Mouse (Mus musculus): ENCODE data around the gene C1qtnf5. TPM values are rescaled to one million over a fixed set of nuclear protein-coding genes. Genes with fewer than 3 reads are reported as not detected.
"Not testable (repeated sequence)": the region's sequence is repeated elsewhere in the genome, so short reads cannot be mapped to it uniquely, and the experiment has no call there.

Gene C1qtnf5
- polyA plus RNA-seq, 1 experiment: 0.08 TPM

- peaks cover 62% of the 10 kb centered on the region for H3K4me1 ChIP-seq (ENCODE audit: control insufficient read depth)
These were observed 2.5 kb downstream of the C1qtnf5 start for GRCm38 (mm10) chr9:44109360-44110095.

GRCm38 (mm10) chr9:44111909-44112308 is 4.9 kb downstream of the C1qtnf5 start:
- H3K27me3 ChIP-seq (ENCODE audit: control insufficient read depth); H3K9me3 ChIP-seq (ENCODE audit: control insufficient read depth, low read length); H3K4me3 ChIP-seq (replicated peaks): not testable (repeated sequence)
- H3K4me1 ChIP-seq (ENCODE audit: control insufficient read depth): peaks cover 58% of the 10 kb centered on the region
- H3K36me3 ChIP-seq (ENCODE audit: control insufficient read depth): peaks cover 47% of the 10 kb centered on the region

More at GRCm38 (mm10) chr9:44109360-44110095, 2.5 kb downstream of the C1qtnf5 start:
- Histone ChIP-seq H3K9me3 (ENCODE audit: control insufficient read depth, low read length) (no peaks in the 10 kb centered on the region), H3K4me3 (replicated peaks) (peak overlapping the region; percentile 38), H3K27me3 (ENCODE audit: control insufficient read depth) (no peaks in the 10 kb centered on the region), H3K36me3 (ENCODE audit: control insufficient read depth) (peaks cover 70% of the 10 kb centered on the region)
- TF ChIP-seq GATA1 (IDR thresholded peaks at IDR 0.05; ENCODE audit: low read length) (0 out of 2 replicates have a peak, but pooled peaks have one; percentile 12), TAL1 (IDR thresholded peaks at IDR 0.05; ENCODE audit: low read length) (no peak)

GRCm38 (mm10) chr9:44113105-44113789 is 6.2 kb downstream of the C1qtnf5 start, which contains the start of the genes Gm49380 and Rnf26:
Gm49380 (minus strand) TSS chr9:44113500.
Rnf26 (minus strand) TSS chr9:44113517.
- TF ChIP-seq GATA1 (IDR thresholded peaks at IDR 0.05; ENCODE audit: low read length) (no peak), TAL1 (IDR thresholded peaks at IDR 0.05; ENCODE audit: low read length) (no peak)
- peaks cover 33% of the 10 kb centered on the region for H3K36me3 ChIP-seq (ENCODE audit: control insufficient read depth)
- no peaks in the 10 kb centered on the region for H3K27me3 ChIP-seq (ENCODE audit: control insufficient read depth)
- peaks cover 46% of the 10 kb centered on the region for H3K4me1 ChIP-seq (ENCODE audit: control insufficient read depth)
- no peaks in the 10 kb centered on the region for H3K9me3 ChIP-seq (ENCODE audit: control insufficient read depth, low read length)
- peak within 1 kb of the TSS; percentile 83 for H3K4me3 ChIP-seq (replicated peaks)

GRCm38 (mm10) chr9:44114453-44114852 is 7.4 kb downstream of the C1qtnf5 start:
- no peaks in the 10 kb centered on the region for H3K27me3 ChIP-seq (ENCODE audit: control insufficient read depth)
- peaks cover 21% of the 10 kb centered on the region for H3K36me3 ChIP-seq (ENCODE audit: control insufficient read depth)
- H3K9me3 ChIP-seq (ENCODE audit: control insufficient read depth, low read length): no peaks in the 10 kb centered on the region
- H3K4me3 ChIP-seq (replicated peaks): peak overlapping the region; percentile 16
- peaks cover 34% of the 10 kb centered on the region for H3K4me1 ChIP-seq (ENCODE audit: control insufficient read depth)
- TF ChIP-seq GATA1 (IDR thresholded peaks at IDR 0.05; ENCODE audit: low read length) (no peak), TAL1 (IDR thresholded peaks at IDR 0.05; ENCODE audit: low read length) (no peak)

DNA sequence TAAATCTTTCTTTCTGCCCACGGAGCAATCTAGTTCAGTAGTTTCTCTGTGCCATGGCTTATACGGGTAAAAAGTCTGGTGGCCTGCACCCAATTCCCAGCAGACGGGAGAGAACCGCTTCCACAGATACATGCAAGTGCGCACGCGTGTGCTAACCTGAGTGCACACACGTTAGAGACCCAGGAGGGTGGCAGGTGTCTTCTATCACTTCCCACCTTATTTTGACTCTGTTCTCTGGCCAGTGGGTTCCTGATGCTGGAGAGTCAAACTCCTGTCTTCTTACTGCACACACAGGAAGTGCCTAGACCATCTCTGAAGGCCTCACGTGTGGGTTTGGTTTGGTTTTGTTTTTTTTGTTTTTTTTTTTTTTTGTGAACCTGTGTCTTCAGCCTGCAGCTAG is 8.6 kb downstream of the C1qtnf5 start:
- Histone ChIP-seq H3K4me3 (replicated peaks) (no peak overlapping the region), H3K27me3 (ENCODE audit: control insufficient read depth) (no peaks in the 10 kb centered on the region), H3K36me3 (ENCODE audit: control insufficient read depth) (peaks cover 10% of the 10 kb centered on the region), H3K9me3 (ENCODE audit: control insufficient read depth, low read length) (no peaks in the 10 kb centered on the region), H3K4me1 (ENCODE audit: control insufficient read depth) (peaks cover 23% of the 10 kb centered on the region)
- TF ChIP-seq TAL1 (IDR thresholded peaks at IDR 0.05; ENCODE audit: low read length) (no peak), GATA1 (IDR thresholded peaks at IDR 0.05; ENCODE audit: low read length) (no peak)

DNA sequence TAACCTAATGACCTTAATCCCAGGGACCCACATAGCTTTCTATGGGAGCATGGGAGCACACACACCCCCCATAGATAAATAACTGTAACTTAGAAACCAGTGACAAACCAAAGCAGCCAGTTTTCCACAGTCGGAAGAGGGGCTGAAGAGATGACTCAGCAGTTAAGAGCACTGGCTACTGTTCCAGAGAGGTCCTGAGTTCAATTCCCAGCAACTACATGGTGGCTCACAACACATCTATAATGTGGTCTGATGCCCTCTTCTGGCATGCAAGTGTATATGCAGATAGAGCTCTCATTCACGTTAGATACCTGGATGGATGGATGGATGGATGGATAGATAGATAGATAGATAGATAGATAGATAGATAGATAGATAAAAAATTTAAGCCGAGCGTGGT is 9.1 kb downstream of the C1qtnf5 start:
- Histone ChIP-seq H3K9me3 (ENCODE audit: control insufficient read depth, low read length) (no peaks in the 10 kb centered on the region), H3K4me3 (replicated peaks) (no peak overlapping the region), H3K4me1 (ENCODE audit: control insufficient read depth) (peaks cover 22% of the 10 kb centered on the region), H3K36me3 (ENCODE audit: control insufficient read depth) (peaks cover 6% of the 10 kb centered on the region), H3K27me3 (ENCODE audit: control insufficient read depth) (no peaks in the 10 kb centered on the region)
- TF ChIP-seq GATA1 (IDR thresholded peaks at IDR 0.05; ENCODE audit: low read length): no peak

GRCm38 (mm10) chr9:44119011-44119410 is 12.0 kb downstream of the C1qtnf5 start:
- no peaks in the 10 kb centered on the region for H3K27me3 ChIP-seq (ENCODE audit: control insufficient read depth)
- no peaks in the 10 kb centered on the region for H3K36me3 ChIP-seq (ENCODE audit: control insufficient read depth)
- no peak overlapping the region for H3K4me3 ChIP-seq (replicated peaks)
- peaks cover 7% of the 10 kb centered on the region for H3K4me1 ChIP-seq (ENCODE audit: control insufficient read depth)
- H3K9me3 ChIP-seq (ENCODE audit: control insufficient read depth, low read length): no peaks in the 10 kb centered on the region
- TF ChIP-seq GATA1 (IDR thresholded peaks at IDR 0.05; ENCODE audit: low read length) (no peak), TAL1 (IDR thresholded peaks at IDR 0.05; ENCODE audit: low read length) (no peak)

DNA sequence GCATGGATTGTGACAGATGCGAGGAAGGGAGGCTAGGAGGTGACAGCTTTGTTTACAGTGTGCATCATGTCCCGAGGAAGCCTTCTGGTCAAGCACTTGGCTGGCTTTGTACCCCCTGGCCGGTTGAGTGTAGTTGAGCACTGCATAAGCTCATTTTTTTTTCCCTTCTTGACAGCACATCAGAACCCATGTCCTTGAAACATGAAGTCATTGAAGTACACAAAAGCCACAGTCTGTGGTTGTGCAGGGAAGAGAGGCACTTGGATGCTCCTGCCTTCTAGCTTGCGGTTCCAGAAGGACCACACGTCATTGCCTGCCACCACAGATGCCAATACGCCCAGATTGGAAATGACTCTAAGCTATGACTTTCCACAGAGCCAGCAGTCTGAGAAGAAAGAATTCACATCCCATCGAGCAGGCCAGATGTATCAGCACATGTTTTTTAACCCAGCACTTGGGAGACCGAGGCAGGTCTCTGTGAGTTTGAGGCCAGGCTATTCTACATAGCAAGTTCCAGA is 13.0 kb downstream of the C1qtnf5 start:
- Histone ChIP-seq H3K4me1 (ENCODE audit: control insufficient read depth) (no peaks in the 10 kb centered on the region; the same call in 1 of the 2 replicates), H3K36me3 (ENCODE audit: control insufficient read depth) (no peaks in the 10 kb centered on the region), H3K27me3 (ENCODE audit: control insufficient read depth) (no peaks in the 10 kb centered on the region), H3K9me3 (ENCODE audit: control insufficient read depth, low read length) (no peaks in the 10 kb centered on the region), H3K4me3 (replicated peaks) (no peak overlapping the region)
- TF ChIP-seq GATA1 (IDR thresholded peaks at IDR 0.05; ENCODE audit: low read length): no peak

DNA sequence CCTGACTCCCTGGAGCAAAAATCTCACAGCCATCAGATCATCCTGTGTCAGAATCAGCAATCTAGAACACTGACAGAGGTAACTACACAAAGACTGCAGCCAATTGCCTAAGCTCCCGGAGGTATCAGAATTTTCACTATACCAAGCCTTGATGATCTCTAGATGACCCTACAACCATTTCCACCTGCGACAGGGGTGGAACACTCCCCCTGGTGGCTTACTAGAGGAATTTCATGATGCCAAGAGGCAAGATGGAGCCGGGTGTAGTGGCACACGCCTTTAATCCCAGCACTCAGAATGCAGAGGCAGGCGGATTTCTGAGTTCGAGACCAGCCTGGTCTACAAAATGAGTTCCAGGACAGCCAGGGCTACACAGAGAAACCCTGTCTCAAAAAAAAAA is 17.3 kb downstream of the C1qtnf5 start:
- TF ChIP-seq TAL1 (IDR thresholded peaks at IDR 0.05; ENCODE audit: low read length): no peak
- no peak for TF ChIP-seq GATA1 (IDR thresholded peaks at IDR 0.05; ENCODE audit: low read length)
- H3K27me3 ChIP-seq (ENCODE audit: control insufficient read depth): peaks cover 17% of the 10 kb centered on the region
- H3K4me3 ChIP-seq (replicated peaks): no peak overlapping the region

More for the DNA sequence above, 17.3 kb downstream of the C1qtnf5 start:
- no peaks in the 10 kb centered on the region for H3K36me3 ChIP-seq (ENCODE audit: control insufficient read depth)
- H3K4me1 ChIP-seq (ENCODE audit: control insufficient read depth): peaks cover 3% of the 10 kb centered on the region
- H3K9me3 ChIP-seq (ENCODE audit: control insufficient read depth, low read length): no peaks in the 10 kb centered on the region
